Mouse (Mus musculus): ENCODE measurements around the gene Aldh18a1.
"Not testable (repeated sequence)": the region's sequence is repeated elsewhere in the genome, so short reads cannot be mapped to it uniquely, and the experiment has no call there.

The Aldh18a1 gene

DNA sequence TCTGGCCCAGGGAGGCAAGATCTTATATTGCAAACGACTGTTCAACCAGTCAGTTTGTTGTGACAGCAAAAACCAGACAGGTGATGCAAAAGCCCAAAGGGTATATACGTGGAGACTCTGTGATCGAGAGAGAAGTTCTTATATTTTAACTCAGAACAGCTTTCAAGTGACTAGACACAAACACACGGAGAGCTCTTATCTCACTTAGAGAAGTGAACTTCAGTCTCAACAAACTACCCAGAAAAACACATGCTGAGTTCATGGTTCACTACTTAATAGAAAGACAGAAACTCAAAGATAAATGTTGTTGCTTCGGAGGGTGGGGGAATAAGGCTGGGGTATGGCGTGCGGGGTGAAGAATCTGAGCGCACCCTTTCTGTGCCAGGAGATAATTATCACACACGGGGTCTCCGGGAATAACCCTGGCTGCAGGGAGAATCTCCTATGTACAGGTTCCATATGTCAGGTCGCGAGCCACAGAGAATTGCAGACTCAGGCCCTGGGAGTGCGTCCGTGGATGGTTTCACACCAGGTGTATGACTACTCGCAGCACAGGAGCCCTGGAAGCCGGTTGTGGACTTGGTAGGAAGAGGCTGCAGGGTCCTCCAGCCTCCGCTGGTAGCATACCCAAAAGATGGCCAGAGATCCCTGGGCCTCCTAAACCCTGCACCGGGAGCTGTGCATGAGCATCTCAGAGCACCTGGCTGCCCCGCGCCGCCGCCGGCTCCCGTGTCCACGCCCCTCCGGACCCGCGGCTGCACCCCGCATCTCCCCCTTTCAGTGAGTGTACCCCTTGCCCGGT, 571 bp downstream of the Aldh18a1 start:
- DNase-seq (ENCODE audit: low spot score in 2 of 2), result no peak

DNA sequence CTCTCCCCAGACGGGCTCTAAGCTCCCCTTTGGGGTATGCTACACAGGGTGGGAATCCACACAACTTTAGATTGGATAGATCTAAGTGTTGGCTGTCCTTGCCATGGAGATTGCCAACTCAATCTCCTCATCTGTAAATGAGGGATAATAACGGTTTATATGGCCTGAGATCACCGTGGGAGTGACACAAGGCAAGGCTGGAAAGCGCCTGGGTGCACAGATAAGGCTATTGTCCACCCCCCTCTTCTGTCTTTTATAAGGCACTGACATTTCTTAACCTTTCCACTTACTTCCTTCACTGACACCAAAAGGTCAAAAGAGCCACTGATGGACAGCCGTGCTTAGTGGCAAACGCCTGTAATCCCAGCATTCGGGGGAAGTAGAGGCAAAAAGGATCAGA, 1.4 kb downstream of the Aldh18a1 start:
- DNase-seq (ENCODE audit: low spot score in 2 of 2), result no peak

DNA sequence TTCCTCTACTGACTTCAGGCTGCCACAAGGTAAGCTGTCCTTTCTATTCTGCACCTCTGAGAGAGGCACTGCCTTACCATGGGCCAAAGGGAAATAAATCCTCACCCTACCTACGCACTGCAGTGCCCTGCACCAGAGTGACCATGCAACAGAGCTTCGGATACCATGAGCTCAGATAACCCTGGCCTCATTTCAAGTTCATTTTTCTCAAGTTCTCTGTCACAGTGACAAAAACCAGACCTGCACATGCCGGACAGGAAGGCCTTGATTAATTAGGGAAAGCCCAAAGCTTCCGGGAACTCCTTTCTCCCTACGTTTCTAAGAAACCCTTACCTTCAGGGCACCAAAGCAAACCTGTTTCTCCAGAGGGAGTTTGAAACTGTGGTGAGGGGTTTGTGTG, 6.6 kb downstream of the Aldh18a1 start:
- no peak for DNase-seq (ENCODE audit: low spot score in 2 of 2)

DNA sequence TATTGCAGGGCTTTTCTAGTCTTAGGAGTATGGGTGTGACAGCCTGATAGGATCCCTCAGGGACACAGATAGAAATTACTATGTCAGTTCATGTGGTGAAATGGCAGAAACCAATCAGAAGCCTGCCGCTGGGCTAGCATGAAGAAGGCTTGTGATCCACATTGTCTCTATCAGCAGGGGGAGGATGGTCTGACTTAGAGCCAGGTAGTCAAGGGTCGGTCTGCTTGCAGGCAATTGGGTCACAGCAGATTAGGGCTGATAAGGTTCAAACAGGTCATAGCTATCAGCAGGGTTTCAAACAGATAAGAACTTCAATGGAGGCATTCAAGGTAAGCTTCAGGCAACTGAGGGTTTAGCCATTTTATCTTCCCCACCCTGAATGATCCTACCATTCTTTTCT, 7.4 kb downstream of the Aldh18a1 start:
- no peak for DNase-seq (ENCODE audit: low spot score in 2 of 2)

DNA sequence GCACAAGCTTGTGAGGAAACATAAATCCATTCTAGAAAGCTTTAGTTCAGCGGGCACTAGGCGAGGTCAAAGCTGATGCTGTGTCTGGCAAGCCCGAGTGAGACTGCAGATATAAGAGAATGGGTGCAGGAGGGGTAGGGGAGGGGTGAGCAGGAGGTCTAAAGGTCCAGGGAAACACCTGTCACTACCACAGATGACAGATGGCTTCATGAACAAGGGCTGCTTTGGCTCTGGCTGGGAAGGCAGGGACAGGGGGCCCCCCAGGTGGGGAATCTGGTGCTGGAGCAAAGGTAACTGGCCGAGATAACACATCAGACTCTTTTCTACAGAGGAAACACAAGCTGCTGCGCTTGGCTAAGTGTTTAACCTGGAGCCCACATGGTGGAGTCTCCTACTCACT, 12.8 kb downstream of the Aldh18a1 start:
- no peak for DNase-seq (ENCODE audit: low spot score in 2 of 2)

DNA sequence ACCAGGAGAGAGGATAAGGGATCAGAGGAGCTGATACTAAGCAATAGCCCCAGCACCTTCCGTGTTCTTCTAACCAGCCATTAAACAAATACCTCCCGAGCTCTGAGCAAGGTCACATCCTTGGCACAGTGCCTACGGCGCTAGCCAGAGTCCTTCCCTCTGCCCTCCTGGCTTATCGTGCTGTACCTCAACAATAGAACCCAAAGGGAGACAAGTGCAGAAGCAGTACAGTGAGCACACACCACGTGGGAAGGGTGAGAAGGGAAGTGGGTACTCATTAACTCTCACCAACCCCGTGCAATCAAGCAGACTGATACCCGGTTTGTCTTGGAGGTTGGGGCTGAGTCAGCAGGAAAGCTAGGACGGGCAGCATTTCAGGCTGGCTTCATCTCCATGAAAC, 17.5 kb downstream of the Aldh18a1 start:
- no peak for DNase-seq (ENCODE audit: low spot score in 2 of 2)

DNA sequence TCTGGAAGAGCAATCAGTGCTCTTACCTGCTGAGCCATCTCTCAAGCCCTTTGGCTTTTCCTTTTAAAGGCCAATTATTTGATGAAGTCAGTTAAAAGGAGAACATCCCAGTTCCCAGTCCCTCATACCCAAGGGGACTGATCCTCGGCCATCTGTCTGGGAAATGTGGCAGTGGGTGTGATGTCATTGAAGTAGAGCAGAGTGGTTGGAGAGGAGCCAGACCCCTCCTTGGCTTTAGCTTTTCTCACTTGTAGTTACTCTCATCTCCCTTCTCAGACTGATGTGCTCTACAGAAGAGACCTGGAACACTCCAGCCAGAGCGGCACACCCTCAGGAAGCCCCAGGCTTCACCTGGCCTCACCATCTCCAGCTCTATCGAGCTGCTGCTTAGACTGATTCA, 20.6 kb downstream of the Aldh18a1 start:
- no peak for DNase-seq (ENCODE audit: low spot score in 2 of 2)

DNA sequence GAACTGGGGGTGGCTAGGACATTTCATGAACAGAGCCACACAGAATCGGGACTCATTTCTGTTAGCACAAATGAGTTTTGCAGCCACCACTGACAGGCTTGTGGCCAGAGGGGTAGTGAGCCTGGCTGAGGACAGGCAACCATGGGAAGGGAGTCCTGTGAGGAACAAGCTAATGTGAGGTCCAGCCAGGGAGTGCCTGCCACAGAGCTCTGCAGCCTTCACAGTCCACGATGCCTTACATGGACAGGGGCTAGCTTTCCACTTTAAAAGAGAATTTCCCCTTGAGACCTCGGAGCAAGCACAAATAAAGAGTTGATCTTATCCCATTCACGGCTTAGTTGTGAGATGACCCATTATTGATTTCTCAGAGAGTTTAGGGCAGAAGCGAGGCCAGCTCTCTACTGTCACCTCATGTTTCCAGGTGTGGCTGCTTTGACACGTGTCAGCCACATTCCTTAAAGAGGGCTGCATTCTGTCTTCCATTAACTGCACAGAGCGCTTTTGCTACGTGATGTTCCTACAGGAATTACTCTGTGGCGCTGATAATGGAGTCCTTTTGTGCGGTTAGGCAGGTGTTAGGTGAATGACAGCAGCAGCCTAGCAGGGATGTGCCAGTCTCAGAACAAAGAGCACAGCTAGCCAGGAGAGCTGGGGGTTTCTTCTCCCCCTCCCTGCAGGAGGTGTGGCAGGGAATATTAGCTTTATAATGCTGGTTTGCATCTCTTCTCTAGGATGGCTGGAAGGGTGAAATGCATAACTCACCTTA, 24.2 kb downstream of the Aldh18a1 start:
- DNase-seq (ENCODE audit: low spot score in 2 of 2), result no peak

DNA sequence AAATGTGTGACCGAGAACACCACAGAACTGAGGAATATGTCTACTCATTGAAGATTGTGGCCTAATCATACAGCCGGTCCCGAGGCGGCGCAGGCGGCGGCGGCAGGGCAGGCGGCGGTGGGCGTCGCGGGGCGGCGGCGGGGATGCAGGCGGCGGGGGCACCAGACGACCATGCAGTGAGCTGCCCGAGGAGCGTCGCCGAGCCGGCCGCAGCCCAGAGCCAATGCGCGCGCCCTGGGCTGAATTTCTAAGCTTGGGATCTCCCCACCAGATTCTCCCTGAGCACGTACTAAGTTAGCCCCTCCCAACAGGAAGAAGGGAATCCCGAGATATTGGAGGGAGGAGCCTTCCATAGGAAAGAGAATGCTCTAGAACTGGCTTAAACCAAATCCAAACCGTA, 26.7 kb downstream of the Aldh18a1 start:
- DNase-seq (ENCODE audit: low spot score in 2 of 2), result not testable (repeated sequence)

DNA sequence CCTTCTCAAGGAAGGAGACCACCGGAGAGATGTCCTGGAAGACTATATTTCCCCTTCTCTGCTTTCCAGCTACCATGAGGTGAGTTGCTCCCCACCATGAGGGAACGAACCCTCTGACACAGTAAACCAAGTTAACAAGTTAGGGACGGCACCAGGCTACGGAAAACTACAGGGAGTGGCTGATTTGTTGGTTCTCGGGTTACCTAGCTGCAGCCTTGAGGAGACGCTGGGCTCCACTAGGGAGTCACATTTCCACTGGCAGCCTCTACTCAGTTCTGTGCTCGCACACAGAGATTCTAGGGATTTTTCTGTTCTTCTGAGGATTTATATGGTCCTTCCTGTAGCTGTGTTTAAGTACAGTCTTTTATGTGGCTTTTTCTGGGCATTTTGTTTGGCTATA, 32.2 kb downstream of the Aldh18a1 start:
- DNase-seq (ENCODE audit: low spot score in 2 of 2), result no peak

DNA sequence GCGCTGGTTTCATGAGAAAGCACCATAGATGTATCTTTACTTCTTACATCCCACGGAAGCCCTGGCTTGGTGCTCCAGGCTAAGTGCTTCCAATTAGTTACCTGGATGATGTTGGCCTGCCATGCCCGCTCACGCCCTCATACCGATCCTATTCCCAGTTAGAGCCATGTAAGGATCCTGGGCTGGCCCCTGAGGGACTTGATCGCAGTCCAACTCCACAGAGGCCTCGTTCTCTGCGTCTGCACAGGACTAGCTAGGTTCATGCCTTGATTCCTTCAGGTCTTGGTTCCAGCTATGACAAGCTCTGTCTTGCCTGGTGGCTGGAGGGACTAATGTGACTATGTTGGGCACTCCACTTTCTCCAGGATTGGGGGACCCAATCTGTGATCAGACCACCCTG, 33.1 kb downstream of the Aldh18a1 start:
- DNase-seq (ENCODE audit: low spot score in 2 of 2), result no peak

DNA sequence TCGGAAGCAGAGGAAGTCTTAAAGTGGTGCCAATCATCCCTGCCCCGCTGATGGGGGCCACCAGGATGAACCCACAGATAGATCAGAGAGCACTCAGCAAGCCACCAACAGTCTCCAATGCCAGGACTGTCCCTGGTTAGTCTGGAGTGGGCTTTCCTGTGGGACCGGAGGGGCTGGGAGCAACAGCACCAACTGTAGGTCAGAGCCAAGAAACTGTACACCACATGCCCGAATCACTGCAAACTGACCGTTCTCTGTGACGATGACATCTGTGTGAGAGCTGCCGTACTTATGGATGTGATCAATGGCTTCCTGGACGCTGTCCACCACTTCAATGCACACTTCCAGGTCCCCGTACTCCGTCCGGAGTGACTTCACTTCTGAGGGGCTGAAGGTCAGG, 33.9 kb downstream of the Aldh18a1 start:
- DNase-seq (ENCODE audit: low spot score in 2 of 2), result no peak

DNA sequence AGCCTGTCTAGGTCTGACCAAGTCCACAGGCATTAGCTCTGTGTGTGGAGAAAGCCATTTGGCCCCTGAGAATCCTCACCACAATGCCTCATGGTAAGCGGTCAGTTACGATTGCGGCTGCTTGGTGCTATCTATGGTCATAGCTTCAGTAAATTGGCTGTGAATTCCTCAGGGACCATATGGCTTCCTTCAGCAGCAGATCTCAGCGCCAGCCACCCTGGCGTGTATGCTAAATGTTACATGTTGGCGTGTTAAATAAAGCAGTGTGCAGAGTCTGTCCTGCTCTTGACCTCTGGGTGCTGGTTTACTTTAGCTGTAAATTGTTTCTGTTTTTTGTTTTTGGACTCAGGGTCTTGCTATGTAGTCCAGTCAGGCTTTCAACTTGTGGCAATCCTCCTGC, 34.4 kb downstream of the Aldh18a1 start:
- no peak for DNase-seq (ENCODE audit: low spot score in 2 of 2)

DNA sequence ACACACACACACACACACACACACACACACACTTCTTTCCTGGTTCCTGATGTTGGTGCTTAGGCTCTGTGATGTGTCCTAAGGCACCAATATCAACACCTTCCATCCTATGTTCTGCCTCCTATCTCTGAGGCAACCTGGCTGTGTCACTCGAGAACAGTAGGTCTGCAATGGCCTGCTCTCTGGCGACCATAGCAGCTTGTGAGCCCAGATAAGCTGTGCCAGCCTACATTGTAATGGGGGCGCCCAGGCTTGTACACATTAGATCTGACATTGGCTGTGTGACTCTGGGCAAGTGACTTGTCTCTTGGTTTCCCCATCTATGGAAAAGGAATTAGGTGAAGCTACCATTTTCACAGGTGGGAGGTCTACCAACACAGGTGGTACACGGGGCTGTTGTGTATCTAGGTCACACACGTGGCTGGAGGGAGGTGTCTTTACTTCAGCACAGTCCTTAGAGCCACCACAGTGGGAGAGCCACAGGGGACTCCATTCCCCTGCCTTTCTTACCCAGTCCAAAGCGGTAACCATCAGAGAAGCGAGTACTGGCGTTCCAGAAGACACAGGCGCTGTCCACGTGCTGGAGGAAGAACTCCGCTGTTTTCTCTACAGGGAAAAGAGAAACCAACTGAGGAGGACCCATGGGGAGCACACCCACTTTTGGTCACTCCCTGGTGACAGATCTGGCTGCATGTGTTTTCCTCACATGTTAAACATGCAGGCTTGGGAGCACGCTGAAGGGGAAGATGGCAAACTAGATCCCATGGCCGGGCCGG, 35.1 kb downstream of the Aldh18a1 start:
- no peak for DNase-seq (ENCODE audit: low spot score in 2 of 2)

DNA sequence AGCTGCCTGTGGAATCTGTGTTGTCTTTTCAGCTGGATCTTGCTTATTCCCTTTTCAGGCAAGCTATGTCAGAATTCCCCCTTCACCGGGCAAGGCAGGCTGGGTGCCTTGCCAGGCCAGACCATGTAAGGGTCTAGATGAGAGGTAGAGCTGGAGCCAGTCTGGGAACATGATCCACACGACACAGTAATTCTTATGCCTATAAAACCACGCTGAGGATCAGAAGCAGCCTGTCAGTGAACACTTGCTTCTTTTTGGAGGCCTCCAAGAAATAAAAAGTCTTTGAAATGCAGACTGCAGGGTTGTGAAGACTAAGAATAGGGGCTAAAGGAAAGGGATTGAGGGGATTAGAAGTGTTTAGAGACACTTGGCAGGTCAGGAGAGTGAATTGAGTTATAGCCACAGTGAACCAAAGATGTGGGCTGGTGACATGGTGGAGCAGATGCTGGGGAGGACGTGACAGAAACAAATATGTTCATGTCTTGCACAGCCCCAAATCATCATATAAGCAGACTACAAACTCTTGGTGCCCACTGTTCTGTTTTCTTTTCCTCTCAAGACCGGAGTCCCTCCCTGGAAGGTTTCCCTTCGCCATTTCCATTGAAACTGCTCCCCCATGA, 38.6 kb downstream of the Aldh18a1 start:
- no peak for DNase-seq (ENCODE audit: low spot score in 2 of 2)

DNA sequence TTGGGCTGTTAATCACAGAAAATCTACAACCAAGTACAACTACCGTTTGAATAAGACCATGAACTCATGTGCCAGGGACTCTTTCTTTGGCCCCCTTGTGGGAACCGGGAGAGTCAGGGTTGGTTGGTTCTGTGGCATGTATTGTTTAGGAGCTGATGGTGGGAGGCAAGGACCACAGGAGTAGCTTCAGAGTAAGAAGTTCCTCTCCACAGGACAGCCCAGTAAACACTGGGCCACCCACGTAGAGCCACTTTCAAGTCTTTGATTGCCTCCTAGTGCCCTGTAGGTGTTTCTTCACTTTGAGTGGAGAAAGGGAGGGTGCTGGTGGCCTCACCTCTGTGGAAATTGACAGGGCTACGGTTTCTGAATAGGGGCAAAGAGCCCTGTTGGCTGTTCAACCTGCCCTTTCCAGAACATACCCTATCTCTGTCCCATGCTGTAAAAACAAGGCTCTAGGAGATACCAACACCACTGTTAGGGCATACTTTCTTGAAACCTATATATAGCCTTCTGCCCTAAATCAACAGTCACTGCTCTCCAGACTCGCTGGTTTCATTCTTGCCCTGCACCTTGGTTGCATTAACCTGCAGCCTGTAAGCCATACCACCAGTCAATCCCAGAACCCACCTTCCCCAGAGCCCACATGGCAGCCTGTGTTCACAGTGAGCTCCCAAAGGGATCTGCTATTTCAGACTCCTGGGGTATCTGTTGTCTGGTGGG, 39.3 kb downstream of the Aldh18a1 start:
- no peak for DNase-seq (ENCODE audit: low spot score in 2 of 2)

DNA sequence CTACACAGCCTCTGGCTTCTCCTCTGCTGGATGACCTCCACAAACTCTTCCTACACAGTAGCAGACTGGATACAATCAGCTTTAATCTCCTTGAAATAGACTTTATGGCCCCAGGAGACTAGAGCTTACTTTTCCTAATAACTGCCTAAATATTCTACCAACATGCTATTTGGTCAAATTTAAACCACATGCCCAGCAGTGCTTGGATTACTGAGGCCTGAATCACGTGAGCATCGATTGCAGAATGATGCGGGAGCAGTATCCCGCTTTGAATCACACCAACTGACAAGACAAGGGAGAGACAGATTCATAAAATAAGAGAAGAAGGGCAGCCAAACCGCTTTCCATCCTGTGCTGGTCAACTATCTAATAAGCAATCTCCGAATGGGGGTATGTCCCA, 39.9 kb downstream of the Aldh18a1 start:
- DNase-seq (ENCODE audit: low spot score in 2 of 2), result no peak

DNA sequence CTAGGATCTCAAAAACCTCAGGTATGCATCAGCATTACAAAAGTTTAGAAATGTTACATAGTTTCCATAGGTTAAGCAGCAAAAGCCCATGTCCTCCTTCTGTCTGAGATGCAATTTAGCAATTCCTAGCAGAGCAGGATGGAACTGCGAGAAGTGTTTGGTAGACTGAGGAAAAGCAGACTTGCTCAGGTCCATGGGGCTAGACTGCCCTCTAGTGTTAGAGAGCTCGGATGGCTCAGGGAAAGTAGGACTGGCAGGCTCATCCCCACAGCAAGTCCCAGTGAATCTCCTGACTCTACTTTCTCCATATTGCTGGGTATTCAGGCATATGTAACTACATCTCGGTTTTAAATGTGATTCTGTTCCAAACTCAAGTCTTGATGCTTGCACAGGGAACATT, 43.4 kb downstream of the Aldh18a1 start:
- DNase-seq (ENCODE audit: low spot score in 2 of 2), result peak in 1 of 2 experiments; percentile 62

DNA sequence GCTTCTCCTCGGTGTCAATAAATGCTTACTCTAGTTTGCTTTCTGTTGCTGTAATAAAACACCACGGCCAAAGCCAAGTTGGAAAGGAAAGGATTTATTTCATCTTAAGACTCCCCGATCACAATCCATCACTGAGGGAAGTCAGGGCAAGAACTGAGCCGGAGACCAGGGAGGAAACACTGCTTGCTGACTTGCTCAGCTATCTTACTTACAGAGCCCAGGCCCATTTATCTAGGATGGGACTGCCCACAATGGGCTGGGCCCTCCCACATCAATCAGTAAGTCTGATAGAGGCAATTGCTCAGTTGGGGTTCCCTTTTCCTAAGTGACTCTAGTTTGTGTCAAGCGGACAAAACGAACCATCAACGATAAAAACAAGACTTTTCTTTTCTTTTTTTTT, 45.5 kb downstream of the Aldh18a1 start:
- no peak for DNase-seq (ENCODE audit: low spot score in 2 of 2)

DNA sequence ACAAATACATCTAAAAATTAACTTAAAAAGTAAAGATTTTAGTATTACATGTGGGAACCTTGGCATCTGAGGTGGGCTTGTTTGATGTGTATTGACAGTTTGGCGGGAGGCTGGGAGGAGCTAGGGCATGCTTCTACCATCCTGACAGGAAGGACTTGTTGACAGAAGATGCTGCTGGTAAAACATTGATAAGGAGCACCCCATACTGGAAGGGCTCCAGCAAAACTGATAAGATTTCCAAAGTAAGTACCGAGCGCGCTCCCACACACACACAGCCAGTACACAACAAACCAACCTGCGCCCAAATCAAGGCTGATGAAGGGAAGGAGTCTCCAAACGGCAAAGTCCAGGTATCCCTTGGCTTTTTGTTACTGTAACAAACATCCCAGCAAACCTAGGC, 51.7 kb downstream of the Aldh18a1 start:
- no peak for DNase-seq (ENCODE audit: low spot score in 2 of 2)

DNA sequence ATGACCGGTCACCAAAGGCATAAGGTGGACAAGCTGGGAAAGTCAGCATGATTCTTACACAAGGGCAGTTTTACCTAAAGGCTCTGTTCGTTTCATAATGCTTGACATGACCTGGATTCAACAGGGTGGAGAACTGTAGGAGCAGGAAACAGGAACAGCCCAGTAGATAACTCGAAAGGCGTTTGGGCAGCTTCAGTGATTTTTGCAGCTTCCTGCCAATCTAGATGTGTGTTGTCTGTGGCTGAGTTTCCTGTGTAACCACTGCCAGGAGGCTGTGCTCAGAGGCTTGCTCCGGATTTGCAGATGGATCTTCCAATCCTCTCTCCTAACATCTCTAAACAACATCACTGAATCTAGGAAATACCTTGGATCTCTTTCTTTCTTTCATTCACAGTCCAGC, 55.7 kb downstream of the Aldh18a1 start:
- no peak for DNase-seq (ENCODE audit: low spot score in 2 of 2)

Data from frontal cortex, postnatal 10 days (tissue).